Mouse (Mus musculus) limb, embryonic 15.5 days (tissue): ENCODE measurements around the gene Zmiz1. TPM values are rescaled to one million over a fixed set of nuclear protein-coding genes. Genes with fewer than 3 reads are reported as not detected.

Source experiments
- ATAC-seq: fragments of 200-750 bp; cut with Nextera tagmentation; 2 replicates; pipeline ENCODE4 v1.8.0; 2017; ENCODE audit warnings: low read depth, moderate TSS enrichment; ENCODE audit not compliant: insufficient number of reproducible peaks, low FRiP score, low TSS enrichment
- H3K27ac ChIP-seq: fragments of 300-500 bp; sonication (generic); 2 replicates; pipeline ENCODE4 v1.5.1; 2015; ENCODE audit warnings: moderate library complexity, mild to moderate bottlenecking, inconsistent platforms
- H3K27me3 ChIP-seq: fragments of 300-500 bp; sonication (generic); 2 replicates; pipeline ENCODE4 v1.6.1; 2015; ENCODE audit warnings: inconsistent platforms
- H3K36me3 ChIP-seq: fragments of 300-500 bp; sonication (generic); 2 replicates; pipeline ENCODE4 v1.6.1; 2015; ENCODE audit warnings: inconsistent platforms
- H3K4me1 ChIP-seq: fragments of 300-500 bp; sonication (generic); 2 replicates; pipeline ENCODE4 v1.6.1; 2015; ENCODE audit warnings: inconsistent platforms
- H3K4me2 ChIP-seq: fragments of 300-500 bp; sonication (generic); 2 replicates; pipeline ENCODE4 v1.6.1; 2015; ENCODE audit warnings: mild to moderate bottlenecking, inconsistent platforms
- H3K4me3 ChIP-seq: fragments of 300-500 bp; sonication (generic); 2 replicates; pipeline ENCODE4 v1.5.1; 2015; ENCODE audit warnings: mild to moderate bottlenecking, inconsistent platforms
- H3K9ac ChIP-seq: fragments of 300-500 bp; sonication (generic); 2 replicates; pipeline ENCODE4 v1.6.1; 2015; ENCODE audit warnings: inconsistent platforms
- H3K9me3 ChIP-seq: fragments of 300-500 bp; sonication (generic); 2 replicates; pipeline ENCODE4 v1.6.1; 2016; ENCODE audit warnings: inconsistent platforms
- whole genome bisulfite sequencing: fragments of 180-500 bp; shearing (Covaris S2); methylation state at CpG from one replicate; pipeline ENCODE4 v1.1.7; 2015; 5-methylcytosine and 5-hydroxymethylcytosine counted together
- polyA plus RNA-seq: library from polyadenylated mRNA; unstranded; fragments of >200 nt; fragmentation: Nextera tagmentation; extraction: Ambion mirVana; gene quantifications from 2 replicates; pipeline ENCODE4 v1.2.1, GENCODE M21; 2015

Gene Zmiz1
- polyA plus RNA-seq, 1 experiment from 2014 or later: 50.5 TPM

- WGBS: 38% methylated on average over 6 of the region's 6 CpGs
- Histone ChIP-seq H3K27ac (peak overlapping the region; percentile 40; the same call in 1 of the 2 replicates), H3K4me3 (no peak overlapping the region), H3K9me3 (no peaks in the 10 kb centered on the region), H3K9ac (no peak overlapping the region), H3K27me3 (no peaks in the 10 kb centered on the region), H3K4me1 (peaks cover 75% of the 10 kb centered on the region), H3K36me3 (peaks cover 13% of the 10 kb centered on the region), H3K4me2 (no peak overlapping the region)
- ATAC-seq: no peak
Measured at GRCm38 (mm10) chr14:25548650-25549049, 89.7 kb downstream of the Zmiz1 start.

GRCm38 (mm10) chr14:25549125-25549524, 90.1 kb downstream of the Zmiz1 start:
- peaks cover 13% of the 10 kb centered on the region; the same call in 1 of the 2 replicates for H3K36me3 ChIP-seq

GRCm38 (mm10) chr14:25549871-25550840, 91.2 kb downstream of the Zmiz1 start:
- no peak overlapping the region for H3K4me2 ChIP-seq
- no peaks in the 10 kb centered on the region for H3K9me3 ChIP-seq
- no peak for ATAC-seq
- 42% methylated on average over 10 of the region's 10 CpGs for WGBS
- no peaks in the 10 kb centered on the region for H3K27me3 ChIP-seq
- H3K27ac ChIP-seq: peak overlapping the region; percentile 19; the same call in 1 of the 2 replicates
- no peak overlapping the region for H3K4me3 ChIP-seq
- peaks cover 83% of the 10 kb centered on the region for H3K4me1 ChIP-seq
- H3K9ac ChIP-seq: no peak overlapping the region
- H3K36me3 ChIP-seq: peaks cover 8% of the 10 kb centered on the region; the same call in 1 of the 2 replicates

More at GRCm38 (mm10) chr14:25549125-25549524, 90.1 kb downstream of the Zmiz1 start:
- Histone ChIP-seq H3K4me1 (peaks cover 76% of the 10 kb centered on the region), H3K4me2 (no peak overlapping the region), H3K9me3 (no peaks in the 10 kb centered on the region), H3K27ac (0 out of 2 replicates have a peak overlapping the region, but pooled peaks have one; percentile 40), H3K9ac (no peak overlapping the region), H3K27me3 (no peaks in the 10 kb centered on the region), H3K4me3 (no peak overlapping the region)
- WGBS: 77% methylated on average over 7 of the region's 7 CpGs
- no peak for ATAC-seq

GRCm38 (mm10) chr14:25551731-25552130, 92.7 kb downstream of the Zmiz1 start:
- Histone ChIP-seq H3K9me3 (no peaks in the 10 kb centered on the region), H3K27ac (0 out of 2 replicates have a peak overlapping the region, but pooled peaks have one; percentile 38), H3K4me3 (no peak overlapping the region), H3K36me3 (0 out of 2 replicates have a peak, but pooled peaks cover 5% of the 10 kb centered on the region), H3K4me2 (no peak overlapping the region), H3K4me1 (peaks cover 83% of the 10 kb centered on the region), H3K27me3 (no peaks in the 10 kb centered on the region), H3K9ac (no peak overlapping the region)
- 14% methylated on average over 2 of the region's 2 CpGs for WGBS
- no peak for ATAC-seq

GRCm38 (mm10) chr14:25553382-25553781, 94.4 kb downstream of the Zmiz1 start:
- H3K4me2 ChIP-seq: no peak overlapping the region
- peaks cover 76% of the 10 kb centered on the region for H3K4me1 ChIP-seq
- H3K36me3 ChIP-seq: 0 out of 2 replicates have a peak, but pooled peaks cover 5% of the 10 kb centered on the region
- WGBS: 52% methylated on average over 2 of the region's 2 CpGs
- H3K9ac ChIP-seq: no peak overlapping the region
- H3K9me3 ChIP-seq: no peaks in the 10 kb centered on the region
- H3K27ac ChIP-seq: peak overlapping the region; percentile 57; the same call in 1 of the 2 replicates
- H3K4me3 ChIP-seq: no peak overlapping the region
- H3K27me3 ChIP-seq: no peaks in the 10 kb centered on the region
- ATAC-seq: no peak

GRCm38 (mm10) chr14:25554781-25555180, 95.8 kb downstream of the Zmiz1 start:
- peaks cover 68% of the 10 kb centered on the region for H3K4me1 ChIP-seq
- ATAC-seq: no peak

GRCm38 (mm10) chr14:25555291-25555781, 96.4 kb downstream of the Zmiz1 start:
- Histone ChIP-seq H3K9me3 (no peaks in the 10 kb centered on the region), H3K9ac (no peak overlapping the region), H3K27me3 (no peaks in the 10 kb centered on the region), H3K4me2 (no peak overlapping the region; the same call in 1 of the 2 replicates), H3K27ac (peak overlapping the region; percentile 54), H3K4me3 (no peak overlapping the region), H3K4me1 (peaks cover 68% of the 10 kb centered on the region), H3K36me3 (peaks cover 13% of the 10 kb centered on the region; the same call in 1 of the 2 replicates)
- no peak for ATAC-seq
- WGBS: 13% methylated on average over 10 of the region's 10 CpGs

More at GRCm38 (mm10) chr14:25554781-25555180, 95.8 kb downstream of the Zmiz1 start:
- Histone ChIP-seq H3K36me3 (peaks cover 11% of the 10 kb centered on the region; the same call in 1 of the 2 replicates), H3K4me3 (no peak overlapping the region), H3K27me3 (no peaks in the 10 kb centered on the region), H3K27ac (peak overlapping the region; percentile 54), H3K9ac (peak overlapping the region; percentile 8; the same call in 1 of the 2 replicates), H3K9me3 (no peaks in the 10 kb centered on the region), H3K4me2 (no peak overlapping the region)
- WGBS: 16% methylated on average over 8 of the region's 8 CpGs

- H3K4me2 ChIP-seq: no peak overlapping the region; the same call in 1 of the 2 replicates
- H3K36me3 ChIP-seq: peaks cover 11% of the 10 kb centered on the region; the same call in 1 of the 2 replicates
- no peaks in the 10 kb centered on the region for H3K27me3 ChIP-seq
- H3K9ac ChIP-seq: no peak overlapping the region
- H3K4me3 ChIP-seq: no peak overlapping the region
- no peaks in the 10 kb centered on the region for H3K9me3 ChIP-seq
- WGBS: 18% methylated on average over 7 of the region's 7 CpGs
- peaks cover 64% of the 10 kb centered on the region for H3K4me1 ChIP-seq
- H3K27ac ChIP-seq: peak overlapping the region; percentile 54
- no peak for ATAC-seq
Measured at GRCm38 (mm10) chr14:25555848-25556247, 96.9 kb downstream of the Zmiz1 start.

GRCm38 (mm10) chr14:25557014-25557413, 98.0 kb downstream of the Zmiz1 start:
- Histone ChIP-seq H3K4me3 (no peak overlapping the region), H3K4me1 (peaks cover 60% of the 10 kb centered on the region), H3K27me3 (no peaks in the 10 kb centered on the region), H3K9me3 (no peaks in the 10 kb centered on the region), H3K27ac (peak overlapping the region; percentile 23), H3K9ac (no peak overlapping the region), H3K4me2 (no peak overlapping the region), H3K36me3 (peaks cover 11% of the 10 kb centered on the region; the same call in 1 of the 2 replicates)
- WGBS: 35% methylated on average over 8 of the region's 8 CpGs
- no peak for ATAC-seq

- peaks cover 11% of the 10 kb centered on the region; the same call in 1 of the 2 replicates for H3K36me3 ChIP-seq
- H3K27ac ChIP-seq: no peak overlapping the region
- no peaks in the 10 kb centered on the region for H3K9me3 ChIP-seq
- WGBS: 92% methylated on average over 1 of the region's 1 CpGs
- no peak overlapping the region for H3K4me3 ChIP-seq
- H3K27me3 ChIP-seq: no peaks in the 10 kb centered on the region
- no peak for ATAC-seq
- H3K4me1 ChIP-seq: peaks cover 61% of the 10 kb centered on the region
- no peak overlapping the region for H3K9ac ChIP-seq
- no peak overlapping the region for H3K4me2 ChIP-seq
Measured at GRCm38 (mm10) chr14:25558479-25558878, 99.5 kb downstream of the Zmiz1 start.

GRCm38 (mm10) chr14:25559907-25560306, 100.9 kb downstream of the Zmiz1 start:
- H3K27me3 ChIP-seq: no peaks in the 10 kb centered on the region
- H3K4me2 ChIP-seq: no peak overlapping the region
- H3K4me1 ChIP-seq: peaks cover 65% of the 10 kb centered on the region
- no peak overlapping the region for H3K9ac ChIP-seq
- peaks cover 11% of the 10 kb centered on the region; the same call in 1 of the 2 replicates for H3K36me3 ChIP-seq
- H3K27ac ChIP-seq: no peak overlapping the region; the same call in 1 of the 2 replicates
- H3K9me3 ChIP-seq: no peaks in the 10 kb centered on the region
- no peak overlapping the region for H3K4me3 ChIP-seq
- WGBS: 68% methylated on average over 5 of the region's 5 CpGs
- no peak for ATAC-seq
